Mouse (Mus musculus): ENCODE data around the gene Tmprss13. TPM values are rescaled to one million over a fixed set of nuclear protein-coding genes. Genes with fewer than 3 reads are reported as not detected.

Tmprss13 gene
- 0.03 TPM in 1 of 2 replicates, not detected in the other for polyA plus RNA-seq (2012)

GRCm38 (mm10) chr9:45318855-45319254 lies at the start of gene Tmprss13:
TSS of gene Tmprss13 (plus strand) at chr9:45319100.

GRCm38 (mm10) chr9:45370117-45370561 lies 51.2 kb downstream of the Tmprss13 start, which contains the start of gene Fxyd6:
TSS of gene Fxyd6 (plus strand) at chr9:45370185.

Other genes with a start within 250 kb of the Tmprss13 start
- gene Jaml, start 239.9 kb upstream of the Tmprss13 start, polyA plus RNA-seq (2012) = 0.32 and 0.36 TPM in 2 replicates
- gene Scn2b, start 201.3 kb upstream of the Tmprss13 start, polyA plus RNA-seq (2012) = 0.03 TPM in 1 of 2 replicates, not detected in the other
- gene Scn4b, start 180.7 kb upstream of the Tmprss13 start, polyA plus RNA-seq (2012) = 0.30 and 0.33 TPM in 2 replicates
- 0.04 and 0.14 TPM in 2 replicates for gene BC049352, start 137.1 kb upstream of the Tmprss13 start, polyA plus RNA-seq (2012)
- gene Tmprss4, start 115.0 kb upstream of the Tmprss13 start, polyA plus RNA-seq (2012) = not detected in 2 replicates
- gene Il10ra, start 50.0 kb upstream of the Tmprss13 start, polyA plus RNA-seq (2012) = 1.6 and 2.2 TPM in 2 replicates
- 0.19 and 0.20 TPM in 2 replicates for gene Fxyd6, start 51.1 kb downstream of the Tmprss13 start, polyA plus RNA-seq (2012)
- gene Fxyd2, start 80.6 kb downstream of the Tmprss13 start, polyA plus RNA-seq (2012) = 1.7 and 3.6 TPM in 2 replicates
- gene Dscaml1, start 107.5 kb downstream of the Tmprss13 start, polyA plus RNA-seq (2012) = 0.09 and 0.37 TPM in 2 replicates

All from megakaryocyte-erythroid progenitor cell, adult 5 weeks (primary cell).